ENCODE assay signal across 19 mouse cellular contexts in the genomic region with DNA sequence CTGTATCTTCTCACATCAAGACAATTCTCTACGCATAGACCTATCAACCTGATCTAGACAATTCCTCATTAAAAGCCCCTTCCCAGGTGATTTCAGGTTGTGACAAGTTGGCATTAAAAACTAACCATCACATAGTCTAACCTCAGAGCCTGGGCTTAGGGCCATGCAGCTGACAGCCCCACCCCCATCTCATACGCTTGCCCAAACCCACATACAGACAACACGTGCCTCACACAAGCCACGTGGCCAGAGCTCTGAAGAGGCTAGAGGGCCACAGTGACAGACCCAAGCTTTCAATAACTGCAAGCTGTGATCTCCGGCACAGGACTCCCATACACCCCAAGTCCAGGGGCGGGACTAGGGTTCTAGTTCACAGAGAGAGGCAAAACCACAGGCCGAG.
"Had no signal": no experiment of that assay in that cellular context is flagged by ENCODE, and none has a peak within 500 bp of the region (broad histone marks: within the 10 kb centered on the region; RNA-seq: fewer than 3 reads in every experiment).

No protein-coding gene starts in this region.

- H3K27me3 ChIP-seq: heart, embryonic 12.5 days; hindbrain, embryonic 15.5 days; limb, embryonic 15.5 days had no signal

- DNase-seq: gastrocnemius, postnatal 14 days; gastrocnemius, postnatal 36 days; heart, adult 18-20 months; kidney, adult 11 months; kidney, adult 2 months; kidney, adult 9 months; kidney, postnatal 14 days; kidney, postnatal 36 days; layer of hippocampus, adult 9-11 months; layer of hippocampus, postnatal 36 days; left cerebral cortex, postnatal 4 days had no signal

- H3K36me3 ChIP-seq: heart, embryonic 10.5 days; hindbrain, embryonic 13.5 days; hindbrain, embryonic 15.5 days; kidney, embryonic 15.5 days; liver, embryonic 12.5 days had no signal

- H3K4me3 ChIP-seq: heart, embryonic 10.5 days; heart, embryonic 12.5 days; hindbrain, embryonic 13.5 days; hindbrain, embryonic 15.5 days; kidney, embryonic 15.5 days; limb, embryonic 13.5 days; limb, embryonic 15.5 days; liver, embryonic 12.5 days had no signal

- H3K4me2 ChIP-seq: heart, embryonic 12.5 days; hindbrain, embryonic 13.5 days; hindbrain, embryonic 15.5 days; kidney, embryonic 15.5 days; limb, embryonic 13.5 days; limb, embryonic 15.5 days; liver, embryonic 12.5 days had no signal
